Mouse (Mus musculus) limb, embryonic 11.5 days (tissue): ENCODE measurements around the gene Ginm1. TPM values are rescaled to one million over a fixed set of nuclear protein-coding genes. Genes with fewer than 3 reads are reported as not detected.

ENCODE experiments used
- ATAC-seq: fragments of 200-750 bp; cut with Nextera tagmentation; 2 replicates; pipeline ENCODE4 v1.8.0; 2017; ENCODE audit warnings: low read depth; ENCODE audit not compliant: insufficient number of reproducible peaks, low FRiP score, low TSS enrichment
- DNase-seq: peaks from one replicate; pipeline ENCODE4 v3.0.0-alpha.2; 2015; ENCODE audit warnings: low spot score
- H3K27ac ChIP-seq: fragments of 300-500 bp; sonication (generic); replicated peaks from 2 replicates; pipeline ENCODE4 v1.5.1; 2014; ENCODE audit warnings: low read depth, mild to moderate bottlenecking, low read length
- H3K27me3 ChIP-seq: fragments of 300-500 bp; sonication (generic); 2 replicates; pipeline ENCODE4 v1.6.1; 2014; ENCODE audit warnings: mild to moderate bottlenecking, low read length, mixed read lengths; ENCODE audit not compliant: control insufficient read depth, insufficient read depth
- H3K36me3 ChIP-seq: fragments of 300-500 bp; sonication (generic); 2 replicates; pipeline ENCODE4 v1.6.1; 2014; ENCODE audit warnings: mild to moderate bottlenecking, low read length, moderate library complexity, mixed read lengths; ENCODE audit not compliant: control insufficient read depth, insufficient read depth
- H3K4me1 ChIP-seq: fragments of 300-500 bp; sonication (generic); 2 replicates; pipeline ENCODE4 v1.6.1; 2014; ENCODE audit warnings: low read length, mixed read lengths; ENCODE audit not compliant: control insufficient read depth, insufficient read depth
- H3K4me2 ChIP-seq: fragments of 300-500 bp; sonication (generic); 2 replicates; pipeline ENCODE4 v1.6.1; 2014; ENCODE audit warnings: low read depth, mild to moderate bottlenecking, moderate library complexity; ENCODE audit not compliant: severe bottlenecking
- H3K4me3 ChIP-seq: fragments of 300-500 bp; sonication (generic); 2 replicates; pipeline ENCODE4 v1.5.1; 2014; ENCODE audit warnings: low read depth, low read length
- H3K9ac ChIP-seq: fragments of 300-500 bp; sonication (generic); 2 replicates; pipeline ENCODE4 v1.6.1; 2014; ENCODE audit warnings: mild to moderate bottlenecking, low read length
- H3K9me3 ChIP-seq: fragments of 300-500 bp; sonication (generic); 2 replicates; pipeline ENCODE4 v1.6.1; 2016; ENCODE audit warnings: low read length; ENCODE audit not compliant: control insufficient read depth
- WGBS: fragments of 180-500 bp; shearing (Covaris S2); extraction: QIAGEN DNeasy Blood & Tissue Kit; methylation state at CpG from one replicate; pipeline ENCODE4 v1.1.7; 2014; 5-methylcytosine and 5-hydroxymethylcytosine counted together
- polyA plus RNA-seq: library from polyadenylated mRNA; unstranded; fragments of >200 nt; fragmentation: Nextera tagmentation; extraction: Ambion mirVana; gene quantifications from 2 replicates; pipeline ENCODE4 v1.2.1, GENCODE M21; 2014

Ginm1 gene
- polyA plus RNA-seq, 1 experiment from 2014 or later = 51.4 TPM

DNA sequence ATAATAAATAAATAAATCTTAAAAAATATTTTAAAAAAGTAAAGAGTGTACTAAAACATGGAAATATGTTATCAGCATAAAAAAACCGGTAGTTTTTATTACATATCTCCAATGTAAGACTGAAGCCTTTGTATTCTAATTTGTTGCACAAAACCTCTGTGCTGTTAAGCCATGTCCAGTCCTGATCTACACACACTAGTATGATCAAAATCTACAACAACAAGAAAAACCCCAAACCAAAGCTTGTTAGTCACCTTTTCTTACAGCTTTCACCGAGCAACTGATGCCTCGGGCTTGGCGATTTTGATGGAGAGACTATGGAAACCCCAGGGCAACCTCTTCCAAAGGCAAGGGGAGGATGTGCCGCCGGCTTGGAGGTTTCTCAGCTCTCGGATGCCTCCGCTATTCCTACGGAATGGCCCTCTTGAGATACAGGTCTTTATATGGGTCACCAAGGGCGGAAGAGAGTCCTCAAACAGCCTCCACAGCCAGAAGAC, 322 bp downstream of the Ginm1 start:
- no peak for DNase-seq
- Histone ChIP-seq H3K36me3 (peaks cover 2% of the 10 kb centered on the region; the same call in 1 of the 2 replicates), H3K4me2 (peak overlapping the region; percentile 45), H3K4me3 (peak overlapping the region; percentile 73), H3K27me3 (no peaks in the 10 kb centered on the region), H3K9me3 (no peaks in the 10 kb centered on the region), H3K27ac (peak overlapping the region; percentile 14; the same call in 1 of the 2 replicates), H3K9ac (peak overlapping the region; percentile 89), H3K4me1 (peaks cover 5% of the 10 kb centered on the region; the same call in 1 of the 2 replicates)
- 1% methylated on average over 10 of the region's 10 CpGs for WGBS
- ATAC-seq = peak; percentile 7; the same call in 1 of the 2 replicates

DNA sequence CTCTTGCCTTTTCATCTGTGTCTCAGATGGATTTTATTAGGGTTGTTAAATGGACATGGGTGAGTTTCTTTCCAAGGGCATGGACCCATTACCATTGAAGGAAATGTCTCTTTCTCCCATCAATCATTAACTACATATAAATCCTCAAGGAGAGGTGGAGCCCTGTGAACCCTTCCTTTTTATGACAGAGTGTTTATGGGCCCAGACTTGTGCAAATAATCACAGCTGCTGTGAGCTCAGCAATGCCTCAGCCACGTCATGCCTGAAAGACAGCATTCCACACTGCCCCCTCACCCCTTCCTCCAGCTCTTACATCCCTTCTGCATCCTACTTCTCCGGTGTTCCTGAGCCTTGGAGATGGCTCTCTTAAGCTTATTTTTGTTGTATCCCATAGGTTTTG, 5.3 kb downstream of the Ginm1 start:
- Histone ChIP-seq H3K9me3 (no peaks in the 10 kb centered on the region), H3K4me3 (no peak overlapping the region), H3K4me1 (no peaks in the 10 kb centered on the region), H3K27ac (no peak overlapping the region), H3K9ac (no peak overlapping the region), H3K4me2 (no peak overlapping the region), H3K27me3 (no peaks in the 10 kb centered on the region), H3K36me3 (peaks cover 2% of the 10 kb centered on the region; the same call in 1 of the 2 replicates)
- no peak for DNase-seq
- no peak for ATAC-seq
- WGBS = 44% methylated on average over 2 of the region's 2 CpGs

DNA sequence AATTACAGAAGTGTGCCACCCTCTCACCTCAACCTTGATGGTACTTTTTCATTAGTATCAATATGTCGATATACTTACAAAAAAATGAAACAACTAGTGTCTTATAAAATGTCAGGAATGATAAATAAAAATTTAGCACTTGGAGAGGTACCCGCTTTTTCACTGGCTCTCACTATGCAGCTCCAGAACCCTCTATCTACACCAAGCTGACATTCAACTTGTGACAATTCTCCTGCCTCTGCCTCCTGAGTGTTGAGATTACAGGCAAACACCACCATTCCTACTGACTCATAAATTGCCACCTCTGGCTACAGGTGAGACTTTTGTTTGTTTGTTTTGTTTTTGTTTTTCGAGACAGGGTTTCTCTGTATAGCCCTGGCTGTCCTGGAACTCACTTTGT, 11.4 kb downstream of the Ginm1 start:
- Histone ChIP-seq H3K9me3 (no peaks in the 10 kb centered on the region), H3K36me3 (peaks cover 2% of the 10 kb centered on the region; the same call in 1 of the 2 replicates), H3K4me3 (peak overlapping the region; percentile 95), H3K27ac (no peak overlapping the region), H3K27me3 (no peaks in the 10 kb centered on the region), H3K9ac (no peak overlapping the region), H3K4me1 (no peaks in the 10 kb centered on the region), H3K4me2 (peak overlapping the region; percentile 64)
- WGBS = 59% methylated on average over 3 of the region's 3 CpGs
- peak; percentile 40 for ATAC-seq
- DNase-seq = no peak

DNA sequence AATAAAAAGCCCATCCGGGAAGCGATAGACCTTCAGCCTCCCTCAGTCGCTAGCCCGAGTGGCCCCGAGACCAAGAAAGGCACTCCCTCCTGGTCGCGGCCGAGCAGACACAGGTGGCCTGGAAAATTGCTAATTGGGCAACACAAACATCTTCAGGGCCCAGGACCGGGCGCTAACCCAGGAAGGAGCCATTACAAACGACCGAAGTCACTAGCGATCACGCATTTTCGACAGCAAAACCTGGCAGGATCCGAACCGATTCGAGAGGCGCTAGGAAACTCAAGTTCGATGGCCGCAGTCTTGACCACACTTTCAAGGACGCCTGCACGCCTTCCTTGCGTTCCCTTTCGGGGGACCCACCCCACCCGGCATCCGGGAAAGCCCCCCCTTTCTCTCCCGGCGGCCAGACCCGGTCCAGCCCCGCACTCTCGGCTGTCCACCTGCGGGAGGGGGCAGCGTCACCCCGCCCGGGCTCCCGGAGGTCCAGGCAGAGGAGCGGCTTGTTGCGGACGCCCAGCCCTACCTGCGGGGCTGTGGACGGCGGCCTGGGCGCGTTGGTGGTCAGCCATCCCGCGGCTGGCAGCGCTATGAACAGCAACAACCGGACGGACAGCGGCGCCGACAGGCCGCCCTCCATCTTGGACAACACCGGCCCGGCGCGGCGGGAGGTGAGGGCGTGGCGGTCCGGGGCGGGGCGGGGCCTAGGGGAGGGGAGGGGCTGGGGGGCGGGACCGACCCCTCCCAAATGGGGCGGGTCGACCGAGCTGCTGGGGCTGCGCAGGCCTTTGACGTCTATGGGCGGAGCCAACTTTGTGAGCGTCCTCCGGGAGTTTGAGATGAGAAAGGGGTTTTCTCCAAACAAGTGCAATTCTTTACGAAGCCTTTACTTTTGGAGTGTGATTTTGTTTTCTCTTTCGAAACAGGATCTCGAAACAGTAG, 12.1 kb downstream of the Ginm1 start:
- H3K9ac ChIP-seq = peak overlapping the region; percentile 79
- peak; percentile 94 for DNase-seq
- peak overlapping the region; percentile 64 for H3K4me2 ChIP-seq
- peak overlapping the region; percentile 95 for H3K4me3 ChIP-seq
- WGBS = under 1% methylated on average over 57 of the region's 77 CpGs
- H3K27ac ChIP-seq = no peak overlapping the region
- no peaks in the 10 kb centered on the region for H3K27me3 ChIP-seq
- H3K4me1 ChIP-seq = no peaks in the 10 kb centered on the region
- peak; percentile 92 for ATAC-seq
- H3K9me3 ChIP-seq = no peaks in the 10 kb centered on the region
- peaks cover 2% of the 10 kb centered on the region; the same call in 1 of the 2 replicates for H3K36me3 ChIP-seq

DNA sequence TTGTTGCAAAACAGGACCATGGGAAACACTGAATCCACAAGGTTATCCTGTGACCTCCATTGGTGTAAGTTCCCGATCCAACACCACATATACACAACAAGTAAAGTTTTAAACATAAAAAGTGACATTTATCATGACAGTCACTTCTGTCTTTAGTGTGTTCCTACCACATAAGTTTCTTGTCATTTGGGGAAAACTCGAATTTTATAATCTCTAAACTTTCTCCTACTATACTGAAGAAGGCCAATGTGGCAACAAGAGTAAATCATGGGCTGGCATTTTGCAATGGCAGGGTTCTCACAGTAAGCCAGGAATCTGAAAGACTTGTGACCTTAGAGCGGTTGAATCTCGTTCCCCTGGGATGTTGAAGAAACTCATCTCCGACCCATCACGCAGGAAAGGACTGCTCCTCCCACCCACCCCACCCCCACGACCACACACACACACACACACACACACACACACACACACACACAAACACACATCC, 12.8 kb downstream of the Ginm1 start:
- Histone ChIP-seq H3K9ac (peak overlapping the region; percentile 79), H3K36me3 (peaks cover 2% of the 10 kb centered on the region; the same call in 1 of the 2 replicates), H3K27me3 (no peaks in the 10 kb centered on the region), H3K4me2 (peak overlapping the region; percentile 64), H3K4me1 (no peaks in the 10 kb centered on the region), H3K27ac (no peak overlapping the region), H3K4me3 (peak overlapping the region; percentile 95), H3K9me3 (no peaks in the 10 kb centered on the region)
- 21% methylated on average over 7 of the region's 7 CpGs for WGBS
- DNase-seq (no peak), ATAC-seq (no peak)

DNA sequence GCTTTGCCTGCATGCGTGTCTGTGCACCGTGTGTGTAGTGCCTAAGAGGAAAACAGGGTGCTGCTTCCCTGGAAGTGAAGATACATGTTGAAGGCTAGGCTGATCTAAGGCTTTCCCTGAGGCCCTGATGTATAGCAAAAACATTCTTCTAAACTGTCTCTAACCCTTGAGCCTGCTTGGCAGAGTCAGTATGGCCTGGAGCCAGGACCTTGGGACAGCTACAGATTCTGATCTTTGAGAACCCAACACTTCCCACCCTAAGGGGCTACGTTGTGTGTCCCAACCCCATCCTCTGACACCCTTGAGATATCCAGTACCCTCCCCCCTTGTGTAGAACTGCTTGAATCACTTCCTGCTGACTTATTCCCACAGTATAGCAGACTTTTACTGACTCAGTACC, 14.3 kb downstream of the Ginm1 start:
- no peak for ATAC-seq
- H3K9me3 ChIP-seq = no peaks in the 10 kb centered on the region
- H3K4me3 ChIP-seq = no peak overlapping the region
- peaks cover 6% of the 10 kb centered on the region; the same call in 1 of the 2 replicates for H3K36me3 ChIP-seq
- H3K4me1 ChIP-seq = no peaks in the 10 kb centered on the region
- no peak for DNase-seq
- 96% methylated on average over 3 of the region's 3 CpGs for WGBS
- no peak overlapping the region for H3K27ac ChIP-seq
- no peaks in the 10 kb centered on the region for H3K27me3 ChIP-seq
- H3K4me2 ChIP-seq = no peak overlapping the region
- H3K9ac ChIP-seq = no peak overlapping the region

DNA sequence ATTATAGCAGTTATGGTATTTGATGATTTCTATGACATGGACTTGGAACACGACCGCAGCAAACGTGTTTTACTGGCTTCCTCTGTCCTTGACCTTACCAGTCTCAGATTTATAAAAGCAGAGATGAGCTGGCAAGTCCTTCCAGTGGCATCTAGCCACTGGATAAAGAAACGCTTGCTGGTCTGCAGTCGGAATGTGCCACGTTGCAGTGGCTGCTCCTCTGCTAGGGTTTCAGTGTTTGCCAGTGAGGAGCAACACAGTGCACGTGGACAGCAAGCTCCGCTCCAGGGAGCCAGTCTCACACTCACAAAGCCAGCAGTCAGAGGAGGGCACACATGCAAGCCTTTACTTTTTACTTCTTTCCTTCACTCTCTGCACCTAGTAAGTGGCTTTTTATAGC, 17.2 kb downstream of the Ginm1 start:
- Histone ChIP-seq H3K9me3 (no peaks in the 10 kb centered on the region), H3K27me3 (no peaks in the 10 kb centered on the region), H3K4me1 (no peaks in the 10 kb centered on the region), H3K27ac (no peak overlapping the region), H3K9ac (no peak overlapping the region), H3K4me2 (no peak overlapping the region), H3K36me3 (peaks cover 10% of the 10 kb centered on the region; the same call in 1 of the 2 replicates), H3K4me3 (no peak overlapping the region)
- no peak for DNase-seq
- 92% methylated on average over 8 of the region's 8 CpGs for WGBS
- ATAC-seq = no peak

DNA sequence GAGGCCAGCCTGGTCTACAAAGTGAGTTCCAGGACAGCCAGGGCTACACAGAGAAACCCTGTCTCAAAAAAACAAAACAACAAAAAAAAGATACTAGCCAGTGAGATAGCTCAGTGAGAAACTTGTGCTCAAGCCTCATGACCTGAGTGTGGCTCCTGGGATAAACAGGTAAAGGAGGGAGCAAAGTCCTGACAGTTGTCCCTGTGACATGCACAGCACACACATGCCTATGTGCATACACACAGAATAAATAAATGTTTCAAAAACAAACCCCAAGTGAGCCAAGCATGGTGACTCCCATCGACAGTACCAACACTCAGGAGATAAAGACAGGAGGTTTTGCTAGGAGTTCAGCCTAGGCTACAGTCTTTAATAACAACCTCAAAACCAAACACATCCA, 19.9 kb downstream of the Ginm1 start:
- DNase-seq = no peak

More for the DNA sequence above, 19.9 kb downstream of the Ginm1 start:
- H3K4me1 ChIP-seq = no peaks in the 10 kb centered on the region
- no peak for ATAC-seq
- H3K27ac ChIP-seq = no peak overlapping the region
- no peak overlapping the region for H3K4me2 ChIP-seq
- no peaks in the 10 kb centered on the region for H3K27me3 ChIP-seq
- H3K36me3 ChIP-seq = peaks cover 17% of the 10 kb centered on the region; the same call in 1 of the 2 replicates
- H3K9ac ChIP-seq = no peak overlapping the region
- 100% methylated on average over 1 of the region's 1 CpGs for WGBS
- H3K9me3 ChIP-seq = no peaks in the 10 kb centered on the region
- no peak overlapping the region for H3K4me3 ChIP-seq
